Mouse (Mus musculus) cerebellum, adult 11 months (tissue): Measurements from ENCODE around the gene Tapbp.
A peak's percentile ranks its signal among the peaks of the same experiment; 100 is the strongest.

ENCODE experiments used
- DNase-seq: peaks from one replicate; pipeline ENCODE4 v3.0.0; 2022

The Tapbp gene

GRCm38 (mm10) chr17:33925406-33926116 lies 9.9 kb downstream of the Tapbp start:
- no peak for DNase-seq

GRCm38 (mm10) chr17:33926207-33926932 lies 10.7 kb downstream of the Tapbp start:
- DNase-seq, result no peak

GRCm38 (mm10) chr17:33928251-33928947 lies 12.7 kb downstream of the Tapbp start:
- no peak for DNase-seq

GRCm38 (mm10) chr17:33929371-33930279 lies 13.9 kb downstream of the Tapbp start, which contains the start of gene Rgl2:
TSS of gene Rgl2 (plus strand) at chr17:33929543.
- DNase-seq, result peak; percentile 93

- peak; percentile 65 for DNase-seq
Observed at GRCm38 (mm10) chr17:33930280-33931158, 14.8 kb downstream of the Tapbp start.

GRCm38 (mm10) chr17:33931159-33931866 lies 15.6 kb downstream of the Tapbp start:
- peak; percentile 40 for DNase-seq

GRCm38 (mm10) chr17:33931947-33932346 lies 16.2 kb downstream of the Tapbp start:
- DNase-seq, result no peak

GRCm38 (mm10) chr17:33932448-33932847 lies 16.7 kb downstream of the Tapbp start:
- no peak for DNase-seq

- DNase-seq, result no peak
Observed at GRCm38 (mm10) chr17:33932970-33933369, 17.3 kb downstream of the Tapbp start.

- DNase-seq, result no peak
Observed at GRCm38 (mm10) chr17:33935422-33936055, 19.8 kb downstream of the Tapbp start.

- DNase-seq, result no peak
Observed at GRCm38 (mm10) chr17:33936993-33937392, 21.3 kb downstream of the Tapbp start.

GRCm38 (mm10) chr17:33938783-33939182 lies 23.1 kb downstream of the Tapbp start:
- no peak for DNase-seq

- peak; percentile 76 for DNase-seq
Observed at GRCm38 (mm10) chr17:33940206-33940805, 24.6 kb downstream of the Tapbp start, which contains the start of the genes Pfdn6 and Wdr46. TSS of gene Pfdn6 (minus strand) at chr17:33940343. TSS of gene Wdr46 (plus strand) at chr17:33940660.

- DNase-seq, result no peak
Observed at GRCm38 (mm10) chr17:33940981-33941380, 25.3 kb downstream of the Tapbp start.

- no peak for DNase-seq
Observed at GRCm38 (mm10) chr17:33941381-33941780, 25.7 kb downstream of the Tapbp start.

- DNase-seq, result no peak
Observed at GRCm38 (mm10) chr17:33943454-33943853, 27.8 kb downstream of the Tapbp start.

GRCm38 (mm10) chr17:33947430-33948089 lies 31.9 kb downstream of the Tapbp start:
- DNase-seq, result no peak

- DNase-seq, result no peak
Observed at GRCm38 (mm10) chr17:33948090-33948904, 32.6 kb downstream of the Tapbp start.
